Mouse (Mus musculus) intestine, embryonic 16.5 days (tissue): ENCODE measurements at regions not wholly inside any gene's neighbourhood (a gene's known extent, or its start where the extent isn't known, plus 50 kb on each side); places are given as distances from the start of the nearest gene placed in this dataset.
A peak's percentile ranks its signal among the peaks of the same experiment; 100 is the strongest.

Experiments
- ATAC-seq: fragments of 200-750 bp; cut with Nextera tagmentation; 2 replicates; pipeline ENCODE4 v1.8.0; 2017; ENCODE audit warnings: moderate TSS enrichment, moderate library complexity
- H3K27ac ChIP-seq: fragments of 300-500 bp; sonication (generic); 2 replicates; pipeline ENCODE4 v1.5.1; 2014; ENCODE audit warnings: mild to moderate bottlenecking, low read length
- H3K27me3 ChIP-seq: fragments of 300-500 bp; sonication (generic); replicated peaks from 2 replicates; pipeline ENCODE4 v1.6.1; 2014; ENCODE audit warnings: low read length, control low read depth, mixed read lengths; ENCODE audit not compliant: control insufficient read depth, insufficient read depth
- H3K36me3 ChIP-seq: fragments of 300-500 bp; sonication (generic); 2 replicates; pipeline ENCODE4 v1.6.1; 2014; ENCODE audit warnings: low read length, control low read depth; ENCODE audit not compliant: control insufficient read depth, insufficient read depth
- H3K4me1 ChIP-seq: fragments of 300-500 bp; sonication (generic); 2 replicates; pipeline ENCODE4 v1.6.1; 2014; ENCODE audit warnings: low read length, control low read depth, mixed read lengths; ENCODE audit not compliant: control insufficient read depth, insufficient read depth
- H3K4me2 ChIP-seq: fragments of 300-500 bp; sonication (generic); 2 replicates; pipeline ENCODE4 v1.6.1; 2014; ENCODE audit warnings: low read depth, low read length, control low read depth
- H3K4me3 ChIP-seq: fragments of 300-500 bp; sonication (generic); 2 replicates; pipeline ENCODE4 v1.5.1; 2014; ENCODE audit warnings: mild to moderate bottlenecking, low read length
- H3K9ac ChIP-seq: fragments of 300-500 bp; sonication (generic); 2 replicates; pipeline ENCODE4 v1.6.1; 2014; ENCODE audit warnings: low read depth, low read length
- H3K9me3 ChIP-seq: fragments of 300-500 bp; sonication (generic); 2 replicates; pipeline ENCODE4 v1.6.1; 2016; ENCODE audit warnings: low read length, control low read depth; ENCODE audit not compliant: control insufficient read depth
- WGBS: fragments of 180-500 bp; shearing (Covaris S2); extraction: QIAGEN DNeasy Blood & Tissue Kit; methylation state at CpG from one replicate; pipeline ENCODE4 v1.1.7; 2014; 5-methylcytosine and 5-hydroxymethylcytosine counted together

- Histone ChIP-seq H3K9ac (no peak overlapping the region), H3K36me3 (no peaks in the 10 kb centered on the region), H3K9me3 (no peaks in the 10 kb centered on the region), H3K4me1 (no peaks in the 10 kb centered on the region), H3K4me2 (no peak overlapping the region), H3K4me3 (no peak overlapping the region), H3K27ac (no peak overlapping the region), H3K27me3 (no peaks in the 10 kb centered on the region)
- ATAC-seq: peak; percentile 58; the same call in 1 of the 2 replicates
- 48% methylated on average over 5 of the region's 5 CpGs for WGBS
These were observed 253.4 kb upstream of the Amot start for GRCm38 (mm10) chrX:145758406-145758805.

- no peak for ATAC-seq
- H3K27me3 ChIP-seq: no peaks in the 10 kb centered on the region
- H3K4me2 ChIP-seq: no peak overlapping the region
- no peaks in the 10 kb centered on the region for H3K9me3 ChIP-seq
- 89% methylated on average over 2 of the region's 2 CpGs for WGBS
- no peak overlapping the region for H3K4me3 ChIP-seq
- no peak overlapping the region for H3K27ac ChIP-seq
- no peaks in the 10 kb centered on the region for H3K36me3 ChIP-seq
- no peak overlapping the region for H3K9ac ChIP-seq
- no peaks in the 10 kb centered on the region for H3K4me1 ChIP-seq
These were observed 248.4 kb upstream of the Amot start for GRCm38 (mm10) chrX:145753427-145753826.
